Mouse (Mus musculus): ENCODE data around the gene 2510009E07Rik. TPM values are rescaled to one million over a fixed set of nuclear protein-coding genes. Genes with fewer than 3 reads are reported as not detected.

Gene 2510009E07Rik
- polyA plus RNA-seq, 1 experiment from 2014 or later: 7.3 TPM

DNA sequence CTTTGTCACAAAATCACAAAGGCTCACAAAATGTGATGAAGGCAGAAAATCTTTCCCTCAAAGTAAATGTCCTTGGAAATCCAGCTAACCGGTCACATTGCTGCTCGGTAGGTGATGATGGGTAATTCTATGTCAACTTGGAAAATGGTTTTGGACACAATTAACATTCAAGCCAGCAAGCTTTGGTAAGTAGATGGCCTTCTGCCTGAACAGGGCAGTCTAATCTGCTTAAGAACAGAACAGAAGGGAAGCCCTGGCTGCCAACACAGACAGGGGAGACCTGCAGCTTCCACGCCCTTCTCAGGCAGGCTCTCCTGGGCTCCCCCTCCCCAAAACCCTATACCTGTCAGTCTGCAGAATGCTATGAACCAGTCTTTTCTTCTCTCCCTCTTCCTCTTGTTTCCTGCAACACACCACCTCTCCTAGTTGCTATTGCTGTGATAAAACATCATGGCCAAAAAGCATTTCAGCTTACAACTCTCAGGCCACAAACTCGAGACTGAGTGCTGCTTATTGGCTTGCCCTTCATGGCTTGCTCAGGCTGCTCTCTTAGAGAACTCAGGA lies 29.0 kb downstream of the 2510009E07Rik start:
- Histone ChIP-seq H3K36me3 (no peaks in the 10 kb centered on the region), H3K4me1 (no peaks in the 10 kb centered on the region), H3K9me3 (replicated peaks) (no peaks in the 10 kb centered on the region), H3K27ac (no peak overlapping the region), H3K4me3 (no peak overlapping the region), H3K27me3 (ENCODE audit: low read depth, poor library complexity, severe bottlenecking) (peaks cover 33% of the 10 kb centered on the region)
- no peak for DNase-seq (ENCODE audit: low spot score)
- 27% methylated on average over 4 of the region's 4 CpGs for WGBS

DNA sequence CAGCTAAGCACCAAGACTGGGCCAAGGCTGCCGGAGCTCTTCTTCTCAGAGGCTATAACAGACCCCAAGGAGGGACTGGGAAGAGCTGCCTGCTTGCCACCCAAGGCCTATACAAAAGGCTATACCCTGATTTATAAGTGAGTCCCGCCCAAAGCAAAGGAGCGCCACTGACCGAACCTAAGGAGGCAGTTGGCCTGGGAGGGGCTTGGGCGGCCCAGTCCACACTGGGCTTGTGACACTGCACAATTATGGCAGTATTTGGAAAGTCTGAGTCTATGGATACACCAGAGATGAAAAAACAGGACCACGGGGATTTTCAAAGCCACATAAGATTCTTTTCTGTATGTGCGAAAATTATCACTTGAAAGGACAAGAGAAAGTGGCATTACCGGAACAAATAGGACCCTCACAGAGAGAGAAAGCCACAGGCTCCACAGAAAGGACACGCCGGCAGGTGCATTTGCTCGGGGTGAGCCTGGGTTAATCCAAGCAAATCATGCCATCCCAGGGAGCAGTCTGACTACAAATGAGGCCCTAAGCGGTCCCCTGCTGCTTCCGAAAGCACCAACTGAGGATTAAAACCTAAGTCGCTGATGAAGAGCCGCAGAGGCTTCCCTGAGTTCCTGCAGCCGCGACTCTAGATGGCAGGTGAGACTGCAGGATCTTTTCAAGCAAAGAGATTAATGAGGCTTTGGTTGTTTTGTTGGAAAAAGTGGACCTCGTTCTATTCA lies 29.7 kb downstream of the 2510009E07Rik start:
- no peak for DNase-seq (ENCODE audit: low spot score)
- H3K9me3 ChIP-seq (replicated peaks): no peaks in the 10 kb centered on the region
- H3K4me3 ChIP-seq: no peak overlapping the region
- no peaks in the 10 kb centered on the region for H3K4me1 ChIP-seq
- 24% methylated on average over 18 of the region's 18 CpGs for WGBS
- peaks cover 33% of the 10 kb centered on the region for H3K27me3 ChIP-seq (ENCODE audit: low read depth, poor library complexity, severe bottlenecking)
- H3K36me3 ChIP-seq: no peaks in the 10 kb centered on the region
- H3K27ac ChIP-seq: no peak overlapping the region

DNA sequence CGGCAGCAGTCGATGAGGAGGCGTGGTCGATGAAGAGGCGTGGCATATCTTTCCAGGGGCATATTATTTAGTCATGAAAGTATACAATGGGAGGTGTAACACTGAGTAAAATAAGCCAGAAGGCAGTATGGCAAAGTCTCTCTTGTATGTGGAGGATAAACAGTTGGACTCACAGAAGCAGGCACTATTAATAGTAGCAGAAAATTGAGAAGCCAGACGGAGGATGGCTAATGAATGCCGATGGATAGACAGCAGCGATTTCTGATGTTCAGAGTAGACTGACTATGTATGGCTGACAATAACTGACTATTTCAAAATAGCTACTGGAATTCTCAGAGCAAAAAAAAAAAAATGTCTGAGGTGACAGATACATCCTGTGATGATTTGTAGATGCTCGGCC lies 38.5 kb downstream of the 2510009E07Rik start:
- Histone ChIP-seq H3K9me3 (replicated peaks) (no peaks in the 10 kb centered on the region), H3K36me3 (no peaks in the 10 kb centered on the region), H3K27ac (no peak overlapping the region), H3K4me1 (peaks cover 8% of the 10 kb centered on the region), H3K27me3 (ENCODE audit: low read depth, poor library complexity, severe bottlenecking) (no peaks in the 10 kb centered on the region), H3K4me3 (no peak overlapping the region)
- 95% methylated on average over 9 of the region's 9 CpGs for WGBS
- DNase-seq (ENCODE audit: low spot score): no peak

DNA sequence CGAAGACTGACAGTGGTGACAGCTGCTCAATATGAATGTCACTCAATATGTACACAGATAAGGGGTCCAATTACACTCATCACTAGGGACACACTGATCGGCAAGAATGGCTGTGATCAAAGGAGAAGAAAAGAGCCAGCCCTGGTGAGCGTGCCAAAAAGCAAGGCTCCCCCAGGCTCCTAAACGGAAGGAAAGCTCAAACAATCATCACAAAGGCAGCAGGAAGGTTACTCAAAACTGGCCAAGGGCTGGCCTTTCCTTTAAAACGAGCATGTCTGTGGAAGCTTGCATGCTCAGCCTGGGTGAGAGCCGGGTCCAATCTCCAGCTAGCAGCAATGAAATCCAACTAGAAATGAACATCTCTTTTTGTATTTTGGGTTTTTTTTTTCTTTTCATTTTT lies 39.2 kb downstream of the 2510009E07Rik start:
- 61% methylated on average over 6 of the region's 6 CpGs for WGBS
- Histone ChIP-seq H3K27ac (no peak overlapping the region), H3K4me1 (peaks cover 8% of the 10 kb centered on the region), H3K27me3 (ENCODE audit: low read depth, poor library complexity, severe bottlenecking) (no peaks in the 10 kb centered on the region), H3K9me3 (replicated peaks) (no peaks in the 10 kb centered on the region), H3K36me3 (no peaks in the 10 kb centered on the region), H3K4me3 (no peak overlapping the region)
- DNase-seq (ENCODE audit: low spot score): peak; percentile 16

DNA sequence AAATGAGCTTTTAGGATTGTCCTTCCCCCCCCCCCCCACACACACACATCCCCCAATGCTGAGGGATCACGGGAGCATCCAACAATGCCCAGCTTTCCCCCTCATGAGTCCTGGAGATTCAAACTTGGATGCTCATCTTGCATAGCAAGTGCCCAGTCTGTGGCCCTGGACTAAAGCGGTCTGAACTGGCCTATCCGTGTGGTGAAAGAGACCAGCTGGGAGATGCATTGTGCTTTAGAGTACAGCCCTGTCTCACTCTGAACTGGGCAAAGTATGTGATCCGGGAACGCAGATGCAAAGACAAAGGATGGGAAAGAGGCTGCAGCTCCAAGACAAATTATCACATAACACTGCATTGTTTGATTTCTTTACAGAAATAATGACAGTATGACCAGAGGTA lies 40.1 kb downstream of the 2510009E07Rik start:
- no peak overlapping the region for H3K4me3 ChIP-seq
- H3K27me3 ChIP-seq (ENCODE audit: low read depth, poor library complexity, severe bottlenecking): no peaks in the 10 kb centered on the region
- 91% methylated on average over 5 of the region's 5 CpGs for WGBS
- no peaks in the 10 kb centered on the region for H3K9me3 ChIP-seq (replicated peaks)
- no peak overlapping the region for H3K27ac ChIP-seq
- H3K4me1 ChIP-seq: peaks cover 8% of the 10 kb centered on the region
- DNase-seq (ENCODE audit: low spot score): peak; percentile 21
- H3K36me3 ChIP-seq: no peaks in the 10 kb centered on the region

DNA sequence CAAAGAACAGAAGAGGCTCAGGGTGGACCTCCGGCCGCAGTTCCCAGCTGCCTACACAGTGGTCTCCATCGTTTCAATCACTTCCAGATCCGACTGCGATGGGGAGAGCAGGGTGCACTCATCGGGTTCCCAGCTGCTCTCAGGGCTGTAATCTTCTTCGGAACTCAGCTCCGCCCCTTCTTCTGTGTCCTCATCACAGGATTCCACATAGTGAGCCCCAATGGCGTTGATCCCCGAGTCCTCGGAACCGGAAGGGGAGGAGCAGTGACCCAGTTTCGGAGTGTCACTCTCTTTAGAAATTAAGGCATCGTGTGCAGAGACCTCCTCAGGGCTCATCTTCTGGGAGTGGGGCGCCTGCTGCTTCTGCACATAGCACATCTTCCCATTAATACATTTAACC lies 41.3 kb downstream of the 2510009E07Rik start:
- Histone ChIP-seq H3K4me1 (peaks cover 8% of the 10 kb centered on the region), H3K4me3 (no peak overlapping the region), H3K9me3 (replicated peaks) (no peaks in the 10 kb centered on the region), H3K27ac (no peak overlapping the region), H3K36me3 (no peaks in the 10 kb centered on the region), H3K27me3 (ENCODE audit: low read depth, poor library complexity, severe bottlenecking) (no peaks in the 10 kb centered on the region)
- no peak for DNase-seq (ENCODE audit: low spot score)
- WGBS: 78% methylated on average over 15 of the region's 15 CpGs

DNA sequence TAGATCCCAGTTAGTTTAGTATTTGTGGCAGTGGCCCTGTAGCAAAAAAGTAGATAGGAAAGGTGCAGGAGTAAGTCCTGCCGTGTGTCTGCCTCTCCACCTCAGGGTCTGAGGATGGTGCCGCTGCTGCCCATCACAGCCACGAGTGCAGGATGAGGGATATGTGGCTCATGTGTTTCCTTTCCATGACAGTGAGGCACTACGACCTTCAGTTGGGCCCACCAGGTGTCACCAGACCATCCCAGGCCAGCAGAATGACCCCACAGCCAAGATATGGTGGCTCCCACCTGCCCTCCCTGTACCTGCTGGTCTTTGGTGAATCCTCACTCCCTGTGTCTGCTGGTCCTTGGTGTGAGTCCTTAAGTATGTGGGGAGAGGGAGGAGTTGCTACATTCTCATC lies 43.3 kb downstream of the 2510009E07Rik start:
- no peak overlapping the region for H3K27ac ChIP-seq

DNA sequence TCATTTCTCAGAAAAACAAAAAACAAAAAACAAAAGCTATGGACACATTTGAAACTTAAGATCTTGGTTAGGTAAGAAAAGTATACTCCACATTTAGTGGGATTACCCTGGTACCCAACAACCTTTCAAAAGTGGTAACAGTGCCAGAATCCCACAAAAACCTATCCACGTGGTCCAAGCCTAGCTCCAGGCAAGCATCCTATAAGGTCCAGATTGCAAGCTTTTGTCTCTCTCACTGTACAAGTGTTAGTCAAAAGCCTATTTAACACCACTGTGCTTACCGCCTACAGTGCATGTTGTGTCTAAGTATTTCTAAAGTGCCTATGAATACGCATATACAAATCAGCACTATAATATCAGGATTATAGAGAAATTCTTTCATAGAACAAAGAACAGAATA lies 44.2 kb downstream of the 2510009E07Rik start:
- Histone ChIP-seq H3K4me3 (no peak overlapping the region), H3K9me3 (replicated peaks) (no peaks in the 10 kb centered on the region), H3K27me3 (ENCODE audit: low read depth, poor library complexity, severe bottlenecking) (no peaks in the 10 kb centered on the region), H3K27ac (no peak overlapping the region), H3K36me3 (no peaks in the 10 kb centered on the region), H3K4me1 (peaks cover 8% of the 10 kb centered on the region)
- no peak for DNase-seq (ENCODE audit: low spot score)
- 93% methylated on average over 3 of the region's 3 CpGs for WGBS

More for the DNA sequence above, 43.3 kb downstream of the 2510009E07Rik start:
- no peaks in the 10 kb centered on the region for H3K36me3 ChIP-seq
- H3K4me1 ChIP-seq: peaks cover 8% of the 10 kb centered on the region
- no peaks in the 10 kb centered on the region for H3K9me3 ChIP-seq (replicated peaks)
- H3K4me3 ChIP-seq: no peak overlapping the region
- DNase-seq (ENCODE audit: low spot score): no peak
- WGBS: 83% methylated on average over 4 of the region's 4 CpGs
- no peaks in the 10 kb centered on the region for H3K27me3 ChIP-seq (ENCODE audit: low read depth, poor library complexity, severe bottlenecking)

DNA sequence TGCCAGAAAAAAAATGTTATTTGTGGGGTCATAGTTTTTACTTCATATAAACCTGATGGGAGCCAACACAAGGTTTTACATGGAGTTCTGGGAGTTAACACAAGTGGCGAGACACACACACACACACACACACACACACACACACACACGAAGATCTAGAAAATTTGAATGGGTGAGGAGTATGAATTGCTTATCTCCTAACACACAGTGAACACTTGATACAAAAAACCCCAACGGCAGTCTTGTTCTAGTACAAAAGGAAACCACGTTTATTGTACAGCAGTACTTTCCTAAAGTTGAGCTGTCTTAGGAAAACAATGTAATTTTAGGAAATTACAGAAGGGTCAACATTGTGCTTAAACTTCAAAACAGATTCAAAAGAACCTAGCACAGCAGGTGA lies 45.7 kb downstream of the 2510009E07Rik start:
- Histone ChIP-seq H3K4me1 (peaks cover 17% of the 10 kb centered on the region), H3K27ac (no peak overlapping the region), H3K36me3 (no peaks in the 10 kb centered on the region), H3K27me3 (ENCODE audit: low read depth, poor library complexity, severe bottlenecking) (no peaks in the 10 kb centered on the region), H3K4me3 (no peak overlapping the region), H3K9me3 (replicated peaks) (no peaks in the 10 kb centered on the region)
- 89% methylated on average over 4 of the region's 4 CpGs for WGBS
- no peak for DNase-seq (ENCODE audit: low spot score)

DNA sequence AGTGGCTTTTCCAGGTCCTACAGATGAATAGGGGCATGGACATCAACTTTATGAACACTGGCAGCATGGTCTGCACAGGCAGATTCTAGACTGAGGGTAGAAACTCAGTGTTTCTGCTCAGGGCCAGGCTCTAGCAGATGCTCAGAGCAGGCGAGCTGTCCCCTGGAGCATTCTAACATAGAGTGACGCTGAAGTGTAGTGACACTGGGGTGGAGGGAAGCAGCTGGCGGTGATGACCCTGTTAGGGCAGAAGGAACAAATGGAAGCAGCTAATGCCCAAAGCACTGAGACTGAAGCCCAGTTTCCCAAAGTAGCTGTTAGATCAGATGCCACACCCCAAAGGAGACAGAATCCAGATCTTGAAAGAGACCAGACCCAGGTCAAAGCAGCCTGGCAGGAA lies 48.0 kb downstream of the 2510009E07Rik start:
- Histone ChIP-seq H3K9me3 (replicated peaks) (no peaks in the 10 kb centered on the region), H3K4me3 (no peak overlapping the region), H3K36me3 (peaks cover 1% of the 10 kb centered on the region; the same call in 1 of the 2 replicates), H3K4me1 (peaks cover 16% of the 10 kb centered on the region), H3K27ac (no peak overlapping the region), H3K27me3 (ENCODE audit: low read depth, poor library complexity, severe bottlenecking) (no peaks in the 10 kb centered on the region)
- no peak for DNase-seq (ENCODE audit: low spot score)
- 79% methylated on average over 3 of the region's 3 CpGs for WGBS

DNA sequence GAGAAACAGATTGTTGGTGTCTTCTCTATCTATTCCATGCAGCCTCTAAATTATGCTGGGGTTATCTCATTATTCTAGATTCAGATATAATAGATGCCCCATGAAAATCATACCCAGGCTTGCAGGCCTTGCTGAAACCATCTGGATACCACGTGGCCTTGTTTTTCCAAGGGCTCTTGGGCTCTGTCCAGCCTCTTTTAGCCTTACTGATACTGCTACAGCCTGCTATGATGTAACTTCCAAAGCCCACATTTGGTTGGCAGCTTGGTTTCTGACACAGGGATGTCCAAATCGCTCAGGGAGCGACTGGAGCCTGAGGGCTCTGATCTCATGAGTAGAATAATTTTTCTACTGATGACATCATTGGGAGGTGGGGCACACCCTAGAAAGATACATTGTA lies 48.5 kb downstream of the 2510009E07Rik start:
- no peak overlapping the region for H3K4me3 ChIP-seq
- H3K9me3 ChIP-seq (replicated peaks): no peaks in the 10 kb centered on the region
- 85% methylated on average over 3 of the region's 3 CpGs for WGBS
- H3K36me3 ChIP-seq: peaks cover 6% of the 10 kb centered on the region; the same call in 1 of the 2 replicates
- H3K4me1 ChIP-seq: peaks cover 21% of the 10 kb centered on the region
- no peaks in the 10 kb centered on the region for H3K27me3 ChIP-seq (ENCODE audit: low read depth, poor library complexity, severe bottlenecking)
- no peak overlapping the region for H3K27ac ChIP-seq
- no peak for DNase-seq (ENCODE audit: low spot score)

DNA sequence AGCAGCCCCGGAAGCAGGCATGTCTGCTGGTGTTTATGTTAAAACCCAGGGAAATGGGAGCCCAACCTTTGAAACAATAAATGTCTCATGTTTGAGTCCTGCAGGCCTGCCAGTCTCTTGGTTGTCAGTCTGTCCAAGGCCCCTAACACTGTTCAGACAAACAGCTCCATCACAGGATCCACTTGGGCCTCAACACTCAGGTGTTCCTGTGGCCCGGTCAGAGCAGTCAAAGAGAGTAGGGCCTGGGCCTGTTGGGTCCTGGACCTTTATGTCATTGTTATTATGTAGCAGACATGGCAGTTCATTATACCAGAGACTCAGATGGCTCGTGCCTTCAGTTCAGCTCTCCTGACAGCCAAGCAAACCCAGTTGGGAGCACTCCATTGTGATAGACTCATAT lies 49.9 kb downstream of the 2510009E07Rik start:
- Histone ChIP-seq H3K27ac (peak overlapping the region; percentile 72; the same call in 1 of the 2 replicates), H3K9me3 (replicated peaks) (no peaks in the 10 kb centered on the region), H3K27me3 (ENCODE audit: low read depth, poor library complexity, severe bottlenecking) (no peaks in the 10 kb centered on the region), H3K4me1 (peaks cover 24% of the 10 kb centered on the region), H3K36me3 (peaks cover 6% of the 10 kb centered on the region; the same call in 1 of the 2 replicates), H3K4me3 (no peak overlapping the region)
- DNase-seq (ENCODE audit: low spot score): no peak
- 72% methylated on average over 3 of the region's 3 CpGs for WGBS

DNA sequence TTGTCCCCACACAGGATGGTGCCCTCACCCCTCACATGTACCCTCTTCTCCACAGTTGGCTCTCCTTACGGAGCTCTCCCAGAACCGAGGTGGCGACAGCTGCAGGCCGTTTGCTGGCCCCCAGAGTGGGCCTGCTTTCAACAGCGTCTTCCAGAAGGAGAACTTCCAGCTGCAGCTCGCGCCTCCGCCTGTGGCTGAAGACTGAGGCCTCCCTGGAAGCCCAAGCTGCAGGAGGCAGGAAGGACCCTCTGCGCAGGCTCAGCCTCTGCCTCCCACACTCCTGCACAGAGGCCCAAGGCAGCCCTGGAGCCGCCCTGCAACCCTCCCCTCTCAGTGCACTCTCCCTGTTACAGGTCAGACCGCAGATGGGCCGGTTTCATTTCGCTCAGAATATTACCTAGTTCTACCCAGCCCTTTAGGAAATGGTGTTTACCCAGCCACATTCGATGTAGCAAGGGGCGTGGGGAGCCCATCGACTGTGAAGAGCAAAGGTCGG lies 50.4 kb downstream of the 2510009E07Rik start:
- peaks cover 24% of the 10 kb centered on the region for H3K4me1 ChIP-seq
- peaks cover 6% of the 10 kb centered on the region; the same call in 1 of the 2 replicates for H3K36me3 ChIP-seq
- peak; percentile 55 for DNase-seq (ENCODE audit: low spot score)
- no peaks in the 10 kb centered on the region for H3K9me3 ChIP-seq (replicated peaks)
- no peak overlapping the region for H3K4me3 ChIP-seq
- H3K27ac ChIP-seq: peak overlapping the region; percentile 72
- WGBS: 40% methylated on average over 17 of the region's 17 CpGs
- no peaks in the 10 kb centered on the region for H3K27me3 ChIP-seq (ENCODE audit: low read depth, poor library complexity, severe bottlenecking)

All from limb, embryonic 10.5 days (tissue).